Mouse (Mus musculus): ENCODE data around the gene Nsun6. TPM values are rescaled to one million over a fixed set of nuclear protein-coding genes. Genes with fewer than 3 reads are reported as not detected.

Gene Nsun6
- polyA plus RNA-seq, 1 experiment from 2014 or later: 12.8 TPM

GRCm38 (mm10) chr2:15054496-15054895 lies 373 bp downstream of the Nsun6 start:
- ATAC-seq: peak; percentile 47
- Histone ChIP-seq H3K9me3 (no peaks in the 10 kb centered on the region), H3K4me3 (replicated peaks) (peak overlapping the region; percentile 80), H3K4me2 (replicated peaks) (peak overlapping the region; percentile 65), H3K4me1 (replicated peaks) (peaks cover 8% of the 10 kb centered on the region; the same call in 1 of the 2 replicates), H3K27ac (peak overlapping the region; percentile 90), H3K9ac (peak overlapping the region; percentile 66), H3K36me3 (no peaks in the 10 kb centered on the region), H3K27me3 (replicated peaks) (no peaks in the 10 kb centered on the region)
- 16% methylated on average over 10 of the region's 10 CpGs for WGBS

- H3K4me3 ChIP-seq (replicated peaks): peak within 1 kb of the TSS; percentile 53
- peak within 1 kb of the TSS; percentile 50 for H3K4me2 ChIP-seq (replicated peaks)
- H3K9me3 ChIP-seq: no peaks in the 10 kb centered on the region
- peak within 1 kb of the TSS; percentile 37; the same call in 1 of the 2 replicates for H3K27ac ChIP-seq
- no peaks in the 10 kb centered on the region for H3K27me3 ChIP-seq (replicated peaks)
- H3K36me3 ChIP-seq: no peaks in the 10 kb centered on the region
- H3K4me1 ChIP-seq (replicated peaks): no peaks in the 10 kb centered on the region; the same call in 1 of the 2 replicates
- ATAC-seq: peak; percentile 99
- peak within 1 kb of the TSS; percentile 51 for H3K9ac ChIP-seq
- WGBS: 8% methylated on average over 20 of the region's 20 CpGs
Observed at GRCm38 (mm10) chr2:15049117-15049873, 5.6 kb downstream of the Nsun6 start, which contains the start of gene Arl5b. TSS of gene Arl5b (plus strand) at chr2:15049395.

- H3K4me3 ChIP-seq (replicated peaks): no peak overlapping the region
- ATAC-seq: no peak
- WGBS: 61% methylated on average over 5 of the region's 5 CpGs
- no peak overlapping the region for H3K4me2 ChIP-seq (replicated peaks)
- H3K4me1 ChIP-seq (replicated peaks): no peaks in the 10 kb centered on the region
- H3K9ac ChIP-seq: no peak overlapping the region
- no peaks in the 10 kb centered on the region for H3K27me3 ChIP-seq (replicated peaks)
- no peaks in the 10 kb centered on the region for H3K36me3 ChIP-seq
- H3K9me3 ChIP-seq: no peaks in the 10 kb centered on the region
- H3K27ac ChIP-seq: no peak overlapping the region
Observed at GRCm38 (mm10) chr2:15040326-15040725, 14.5 kb downstream of the Nsun6 start.

DNA sequence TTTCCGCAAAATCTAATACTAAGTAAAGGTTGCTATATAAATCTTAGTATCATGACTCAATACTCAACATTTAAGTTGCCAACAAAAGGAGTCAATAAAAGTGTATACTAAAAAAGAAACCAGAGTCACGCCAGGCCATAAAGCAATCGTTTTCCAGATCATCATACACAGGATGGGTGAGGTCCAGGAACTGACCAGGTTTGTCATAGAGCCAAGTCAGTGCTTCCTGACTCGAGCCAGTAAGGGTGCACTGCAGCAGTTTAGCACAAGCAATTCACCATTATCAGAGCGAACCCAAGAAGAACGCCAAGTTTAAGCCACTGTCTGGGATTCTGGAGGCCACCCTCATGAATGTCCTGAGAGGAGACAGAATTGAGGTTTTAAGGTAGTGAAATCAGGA lies 16.2 kb downstream of the Nsun6 start:
- 84% methylated on average over 6 of the region's 6 CpGs for WGBS
- ATAC-seq: no peak
- Histone ChIP-seq H3K9ac (no peak overlapping the region), H3K9me3 (no peaks in the 10 kb centered on the region), H3K4me3 (replicated peaks) (no peak overlapping the region), H3K4me2 (replicated peaks) (no peak overlapping the region), H3K4me1 (replicated peaks) (no peaks in the 10 kb centered on the region), H3K27ac (no peak overlapping the region), H3K27me3 (replicated peaks) (no peaks in the 10 kb centered on the region), H3K36me3 (no peaks in the 10 kb centered on the region)

GRCm38 (mm10) chr2:15027816-15028215 lies 27.1 kb downstream of the Nsun6 start:
- H3K9me3 ChIP-seq: no peaks in the 10 kb centered on the region
- no peaks in the 10 kb centered on the region; the same call in 1 of the 2 replicates for H3K36me3 ChIP-seq
- no peak overlapping the region for H3K4me2 ChIP-seq (replicated peaks)
- H3K27ac ChIP-seq: no peak overlapping the region
- H3K4me3 ChIP-seq (replicated peaks): no peak overlapping the region
- H3K9ac ChIP-seq: no peak overlapping the region
- ATAC-seq: no peak
- WGBS: 83% methylated on average over 1 of the region's 1 CpGs
- no peaks in the 10 kb centered on the region for H3K27me3 ChIP-seq (replicated peaks)
- no peaks in the 10 kb centered on the region for H3K4me1 ChIP-seq (replicated peaks)

- H3K4me1 ChIP-seq (replicated peaks): no peaks in the 10 kb centered on the region
- H3K4me2 ChIP-seq (replicated peaks): no peak overlapping the region
- 92% methylated on average over 3 of the region's 3 CpGs for WGBS
- no peak overlapping the region for H3K9ac ChIP-seq
- H3K9me3 ChIP-seq: no peaks in the 10 kb centered on the region
- no peak overlapping the region for H3K27ac ChIP-seq
- H3K4me3 ChIP-seq (replicated peaks): no peak overlapping the region
- no peaks in the 10 kb centered on the region; the same call in 1 of the 2 replicates for H3K36me3 ChIP-seq
- no peaks in the 10 kb centered on the region for H3K27me3 ChIP-seq (replicated peaks)
- ATAC-seq: no peak
Observed at GRCm38 (mm10) chr2:15026817-15027216, 28.1 kb downstream of the Nsun6 start.

DNA sequence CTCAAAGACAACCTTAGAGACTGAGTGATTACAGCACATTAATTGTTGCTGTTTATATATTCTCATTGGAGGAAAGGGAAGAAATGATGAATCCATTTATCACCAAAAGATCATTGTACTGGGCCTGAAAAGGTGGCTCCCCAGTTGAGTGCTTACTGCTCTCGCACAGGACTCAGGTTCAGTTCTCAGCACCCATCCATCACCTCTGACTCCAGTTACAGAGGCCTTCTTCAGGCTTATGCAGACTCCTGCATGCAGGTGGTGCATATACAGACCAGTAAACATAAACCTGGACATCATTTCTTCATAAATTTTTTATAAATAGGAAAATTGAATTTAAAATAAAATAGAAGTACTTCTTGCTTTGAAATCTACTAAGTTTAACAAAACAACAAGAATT lies 46.8 kb downstream of the Nsun6 start:
- no peak overlapping the region for H3K9ac ChIP-seq
- no peaks in the 10 kb centered on the region for H3K36me3 ChIP-seq
- no peak overlapping the region for H3K27ac ChIP-seq
- 93% methylated on average over 1 of the region's 1 CpGs for WGBS
- H3K4me3 ChIP-seq (replicated peaks): no peak overlapping the region
- no peak for ATAC-seq
- no peaks in the 10 kb centered on the region for H3K27me3 ChIP-seq (replicated peaks)
- no peaks in the 10 kb centered on the region for H3K4me1 ChIP-seq (replicated peaks)
- H3K4me2 ChIP-seq (replicated peaks): no peak overlapping the region
- no peaks in the 10 kb centered on the region for H3K9me3 ChIP-seq

- H3K36me3 ChIP-seq: no peaks in the 10 kb centered on the region
- no peaks in the 10 kb centered on the region for H3K4me1 ChIP-seq (replicated peaks)
- no peak overlapping the region for H3K4me2 ChIP-seq (replicated peaks)
- H3K4me3 ChIP-seq (replicated peaks): no peak overlapping the region
- no peak for ATAC-seq
- H3K27ac ChIP-seq: no peak overlapping the region
- 85% methylated on average over 3 of the region's 3 CpGs for WGBS
- H3K27me3 ChIP-seq (replicated peaks): no peaks in the 10 kb centered on the region
- no peak overlapping the region for H3K9ac ChIP-seq
- H3K9me3 ChIP-seq: no peaks in the 10 kb centered on the region
Observed at GRCm38 (mm10) chr2:15007531-15007930, 47.3 kb downstream of the Nsun6 start.

GRCm38 (mm10) chr2:14997836-14998235 lies 57.0 kb downstream of the Nsun6 start:
- 74% methylated on average over 5 of the region's 5 CpGs for WGBS
- Histone ChIP-seq H3K4me3 (replicated peaks) (no peak overlapping the region), H3K9me3 (no peaks in the 10 kb centered on the region), H3K4me1 (replicated peaks) (no peaks in the 10 kb centered on the region), H3K27me3 (replicated peaks) (no peaks in the 10 kb centered on the region), H3K27ac (no peak overlapping the region), H3K9ac (no peak overlapping the region), H3K36me3 (no peaks in the 10 kb centered on the region), H3K4me2 (replicated peaks) (no peak overlapping the region)
- ATAC-seq: no peak

DNA sequence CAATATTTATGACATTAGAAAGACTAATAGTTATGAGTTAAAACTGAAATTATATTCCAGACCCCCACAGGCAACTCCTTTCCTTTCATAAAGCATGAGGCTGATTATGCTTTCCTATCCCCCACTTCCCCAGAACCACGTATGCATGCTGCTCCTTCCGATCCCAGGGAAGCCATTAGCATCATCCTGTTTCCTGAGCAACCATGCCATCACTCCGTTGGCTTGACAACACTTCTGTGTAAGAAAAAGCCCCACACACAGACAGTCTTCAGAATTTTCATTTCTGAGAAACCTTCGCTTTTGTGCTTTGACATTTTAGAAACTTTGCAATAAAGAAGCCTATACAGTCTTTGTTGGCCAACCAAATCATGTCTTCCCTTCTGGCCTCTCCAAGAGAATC lies 58.8 kb downstream of the Nsun6 start:
- 87% methylated on average over 4 of the region's 4 CpGs for WGBS
- ATAC-seq: no peak

DNA sequence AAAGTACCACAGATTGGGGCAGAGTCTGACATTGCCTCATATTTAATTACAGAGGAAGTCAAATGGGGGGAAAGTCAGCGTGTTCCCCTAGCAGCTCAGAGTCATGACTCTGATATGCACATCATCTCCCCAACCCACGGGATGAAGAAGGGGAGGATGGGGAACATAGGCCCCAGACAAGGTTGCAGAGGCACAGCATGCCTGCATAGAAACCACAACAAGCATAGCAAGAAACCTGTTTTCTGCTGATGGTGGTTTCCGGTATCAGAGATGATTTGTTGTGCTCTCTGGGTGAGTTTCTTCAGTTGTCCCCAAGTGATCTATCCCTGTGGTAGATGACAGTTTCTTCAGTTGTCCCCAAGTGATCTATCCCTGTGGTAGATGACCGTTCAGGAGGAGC lies 62.3 kb downstream of the Nsun6 start:
- no peaks in the 10 kb centered on the region for H3K27me3 ChIP-seq (replicated peaks)
- no peak for ATAC-seq
- no peak overlapping the region for H3K4me3 ChIP-seq (replicated peaks)
- no peaks in the 10 kb centered on the region for H3K9me3 ChIP-seq
- WGBS: 92% methylated on average over 4 of the region's 4 CpGs
- no peak overlapping the region for H3K9ac ChIP-seq
- H3K4me2 ChIP-seq (replicated peaks): no peak overlapping the region
- H3K36me3 ChIP-seq: no peaks in the 10 kb centered on the region
- no peaks in the 10 kb centered on the region for H3K4me1 ChIP-seq (replicated peaks)
- H3K27ac ChIP-seq: no peak overlapping the region

More for the DNA sequence above, 58.8 kb downstream of the Nsun6 start:
- H3K4me2 ChIP-seq (replicated peaks): no peak overlapping the region
- no peak overlapping the region for H3K4me3 ChIP-seq (replicated peaks)
- no peaks in the 10 kb centered on the region for H3K27me3 ChIP-seq (replicated peaks)
- no peaks in the 10 kb centered on the region for H3K4me1 ChIP-seq (replicated peaks)
- H3K27ac ChIP-seq: no peak overlapping the region
- H3K9ac ChIP-seq: no peak overlapping the region
- no peaks in the 10 kb centered on the region for H3K36me3 ChIP-seq
- H3K9me3 ChIP-seq: no peaks in the 10 kb centered on the region

DNA sequence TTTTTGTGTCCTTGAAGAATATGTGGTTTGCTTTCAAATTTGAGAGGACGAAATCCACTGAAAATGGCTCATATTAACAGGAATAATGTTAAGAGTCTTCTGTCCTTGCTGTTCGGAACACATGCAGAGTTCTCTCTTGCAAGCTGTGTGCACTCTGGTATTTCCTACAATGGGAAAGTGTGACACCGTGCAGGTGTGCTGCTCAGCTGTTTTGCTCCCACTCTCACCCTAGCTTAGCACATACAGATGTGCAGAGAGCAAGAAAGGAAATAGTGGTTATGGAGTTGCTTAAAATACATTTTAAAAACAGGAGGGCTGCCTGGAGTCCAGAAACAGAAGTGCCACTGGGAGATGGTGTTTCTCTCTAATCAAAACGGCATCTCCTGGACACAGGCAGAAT lies 65.5 kb downstream of the Nsun6 start:
- no peak overlapping the region for H3K4me2 ChIP-seq (replicated peaks)
- H3K4me1 ChIP-seq (replicated peaks): no peaks in the 10 kb centered on the region
- no peaks in the 10 kb centered on the region for H3K27me3 ChIP-seq (replicated peaks)
- H3K9me3 ChIP-seq: no peaks in the 10 kb centered on the region
- no peak for ATAC-seq
- no peak overlapping the region for H3K4me3 ChIP-seq (replicated peaks)
- H3K36me3 ChIP-seq: no peaks in the 10 kb centered on the region
- H3K9ac ChIP-seq: no peak overlapping the region
- H3K27ac ChIP-seq: no peak overlapping the region
- WGBS: 85% methylated on average over 4 of the region's 4 CpGs

- no peak overlapping the region for H3K27ac ChIP-seq
- WGBS: 78% methylated on average over 4 of the region's 4 CpGs
Observed at GRCm38 (mm10) chr2:14988451-14988850, 66.4 kb downstream of the Nsun6 start.

More at GRCm38 (mm10) chr2:14988451-14988850, 66.4 kb downstream of the Nsun6 start:
- no peaks in the 10 kb centered on the region for H3K9me3 ChIP-seq
- no peak overlapping the region for H3K4me3 ChIP-seq (replicated peaks)
- no peaks in the 10 kb centered on the region for H3K36me3 ChIP-seq
- H3K4me2 ChIP-seq (replicated peaks): no peak overlapping the region
- no peak overlapping the region for H3K9ac ChIP-seq
- no peaks in the 10 kb centered on the region for H3K4me1 ChIP-seq (replicated peaks)
- no peaks in the 10 kb centered on the region for H3K27me3 ChIP-seq (replicated peaks)
- ATAC-seq: no peak

All from intestine, embryonic 15.5 days (tissue).